Mouse (Mus musculus): ENCODE data around the gene Pin4. TPM values are rescaled to one million over a fixed set of nuclear protein-coding genes. Genes with fewer than 3 reads are reported as not detected.

Gene Pin4
- total and polyA plus RNA-seq, 3 experiments, result 50.6 to 122 TPM; not detected in 1

DNA sequence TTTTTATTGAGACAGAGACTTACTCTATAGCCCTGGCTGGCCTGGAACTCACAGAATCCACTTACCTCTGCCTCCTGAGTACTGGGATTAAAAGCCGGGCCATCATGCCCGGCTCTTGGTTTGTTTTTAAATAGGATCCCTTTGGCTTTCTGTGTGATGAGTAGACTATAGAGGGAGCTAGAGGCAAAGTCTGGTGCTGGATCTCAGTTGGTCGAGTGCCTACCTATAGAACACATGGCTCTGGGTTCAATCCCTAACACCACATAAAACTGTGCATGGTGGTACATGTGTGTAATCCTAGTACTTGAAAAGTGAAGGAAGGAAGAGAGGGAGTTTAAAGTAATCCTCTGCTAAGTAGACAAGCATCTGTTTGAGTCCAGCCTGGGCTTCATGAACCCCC, 50.9 kb downstream of the Pin4 start:
- no peak overlapping the region for H3K9ac ChIP-seq (ENCODE audit: control insufficient read depth, low read depth, low read length, poor library complexity, severe bottlenecking)
- H3K9me3 ChIP-seq (replicated peaks; ENCODE audit: insufficient read depth, low read length), result no peaks in the 10 kb centered on the region
- H3K4me3 ChIP-seq (ENCODE audit: control insufficient read depth in 1 of 2, insufficient read depth in 1 of 2, low read depth in 2 of 2, low read length in 2 of 2), result no peak overlapping the region
- peaks cover 0 to 9% of the 10 kb centered on the region in 2 experiments; a peak in 2 of 4 replicates for H3K36me3 ChIP-seq (ENCODE audit: control insufficient read depth in 1 of 2, insufficient read depth in 2 of 2, low read length in 2 of 2)
- no peaks in the 10 kb centered on the region for H3K27me3 ChIP-seq (ENCODE audit: control insufficient read depth in 1 of 2, insufficient read depth in 2 of 2, low read length in 2 of 2)
- peaks cover 8% of the 10 kb centered on the region in 2 experiments for H3K4me1 ChIP-seq (ENCODE audit: control insufficient read depth in 1 of 2, insufficient read depth in 2 of 2, low read length in 2 of 2)
- no peak overlapping the region for H3K27ac ChIP-seq (ENCODE audit: control insufficient read depth, low read depth, low read length)
- TF ChIP-seq NELFE (IDR thresholded peaks at IDR 0.05; ENCODE audit: low read depth, low read length), result no peak
- peak in 1 of 3 experiments; percentile 35; a peak in 2 of 6 replicates for TF ChIP-seq CTCF (IDR thresholded peaks at IDR 0.05 in 2 of 3, conservative IDR thresholded peaks at IDR 0.05 in 1 of 3; ENCODE audit: control insufficient read depth in 1 of 3, insufficient read depth in 1 of 3, low read depth in 2 of 3, low read length in 3 of 3, poor library complexity in 1 of 3, severe bottlenecking in 1 of 3)
- TF ChIP-seq SMC3 (IDR thresholded peaks at IDR 0.05; ENCODE audit: low read depth, low read length), result peak; percentile 12; the same call in 1 of the 2 replicates
- peak; percentile 16 for TF ChIP-seq RAD21 (IDR thresholded peaks at IDR 0.05; ENCODE audit: low read depth, low read length)
- no peak for TF ChIP-seq KAT2A (conservative IDR thresholded peaks at IDR 0.05; ENCODE audit: low read depth, low read length)
- no peaks in the 10 kb centered on the region for H3K79me2 ChIP-seq (ENCODE audit: control insufficient read depth, insufficient read depth, low read length, poor library complexity)
- DNase-seq (ENCODE audit: low read depth, low spot score), result peak; percentile 34

DNA sequence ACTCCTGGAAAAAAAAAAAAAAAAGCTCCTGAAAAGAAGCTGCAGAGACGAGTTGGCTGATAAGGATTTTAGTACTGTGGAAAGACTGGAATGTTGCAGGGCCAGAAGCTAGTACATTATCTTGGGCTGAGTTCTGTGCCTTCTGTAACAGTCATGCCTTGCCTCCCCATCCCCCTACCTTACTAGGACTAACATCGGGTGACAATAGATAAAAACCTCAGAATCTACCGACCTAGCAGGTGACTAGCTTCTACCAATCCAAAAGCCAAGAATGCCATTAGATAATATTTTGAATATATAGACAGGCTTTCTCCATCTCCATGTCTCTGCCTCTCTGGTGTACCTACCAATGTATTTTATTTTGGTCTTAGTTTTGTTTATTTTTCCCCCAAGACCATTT, 51.7 kb downstream of the Pin4 start:
- H3K4me1 ChIP-seq (ENCODE audit: control insufficient read depth in 1 of 2, insufficient read depth in 2 of 2, low read length in 2 of 2), result peaks cover 8% of the 10 kb centered on the region in 2 experiments
- H3K9ac ChIP-seq (ENCODE audit: control insufficient read depth, low read depth, low read length, poor library complexity, severe bottlenecking), result no peak overlapping the region
- TF ChIP-seq MYC (IDR thresholded peaks at IDR 0.05; ENCODE audit: low read depth, low read length) (no peak), MAX (IDR thresholded peaks at IDR 0.05; ENCODE audit: low read length) (no peak), JUND (IDR thresholded peaks at IDR 0.05; ENCODE audit: low read depth, low read length) (no peak), CHD1 (IDR thresholded peaks at IDR 0.05; ENCODE audit: low read depth, low read length) (no peak), ETS1 (IDR thresholded peaks at IDR 0.05; ENCODE audit: low read depth, low read length) (peak; percentile 27; the same call in 1 of the 2 replicates), TAL1 (IDR thresholded peaks at IDR 0.05; ENCODE audit: low read length) (peak; percentile 30), GATA1 (IDR thresholded peaks at IDR 0.05; ENCODE audit: low read depth, low read length) (peak; percentile 74), POLR2A (IDR thresholded peaks at IDR 0.05; ENCODE audit: control insufficient read depth in 1 of 2, insufficient read depth in 1 of 2, low read depth in 1 of 2, low read length in 2 of 2, poor library complexity in 1 of 2) (no peak), ELF1 (IDR thresholded peaks at IDR 0.05; ENCODE audit: low read depth, low read length) (no peak), MYB (IDR thresholded peaks at IDR 0.05; ENCODE audit: low read depth, low read length) (no peak), POLR2AphosphoS2 (IDR thresholded peaks at IDR 0.05; ENCODE audit: low read length) (no peak), TBP (IDR thresholded peaks at IDR 0.05; ENCODE audit: low read depth, low read length) (no peak), E2F4 (IDR thresholded peaks at IDR 0.05; ENCODE audit: borderline replicate concordance, low read depth, low read length) (no peak), CHD2 (IDR thresholded peaks at IDR 0.05; ENCODE audit: low read length) (peak; percentile 46; the same call in 1 of the 2 replicates), EP300 (IDR thresholded peaks at IDR 0.05; ENCODE audit: low read depth in 1 of 2, low read length in 2 of 2) (peak; percentile 59 to 65), MEF2A (IDR thresholded peaks at IDR 0.05; ENCODE audit: extremely low read depth, insufficient replicate concordance, low read depth, low read length, poor library complexity, severe bottlenecking) (no peak), KAT2A (conservative IDR thresholded peaks at IDR 0.05; ENCODE audit: low read depth, low read length) (no peak), ZKSCAN1 (IDR thresholded peaks at IDR 0.05; ENCODE audit: low read depth, low read length) (no peak), USF1 (IDR thresholded peaks at IDR 0.05; ENCODE audit: low read depth, low read length) (peak; percentile 80), HCFC1 (IDR thresholded peaks at IDR 0.05; ENCODE audit: low read depth, low read length) (no peak), ZC3H11A (IDR thresholded peaks at IDR 0.05; ENCODE audit: low read depth, low read length) (no peak), POLR2AphosphoS5 (IDR thresholded peaks at IDR 0.05; ENCODE audit: borderline replicate concordance, low read depth, low read length) (no peak), BHLHE40 (IDR thresholded peaks at IDR 0.05; ENCODE audit: borderline replicate concordance, low read depth, low read length) (peak; percentile 55; the same call in 1 of the 2 replicates), RAD21 (IDR thresholded peaks at IDR 0.05; ENCODE audit: low read depth, low read length) (no peak), UBTF (IDR thresholded peaks at IDR 0.05; ENCODE audit: borderline replicate concordance, insufficient read depth, low read depth, low read length) (no peak), ZNF384 (IDR thresholded peaks at IDR 0.05; ENCODE audit: low read depth, low read length) (peak; percentile 44; the same call in 1 of the 2 replicates), CTCF (IDR thresholded peaks at IDR 0.05 in 2 of 3, conservative IDR thresholded peaks at IDR 0.05 in 1 of 3; ENCODE audit: control insufficient read depth in 1 of 3, insufficient read depth in 1 of 3, low read depth in 2 of 3, low read length in 3 of 3, poor library complexity in 1 of 3, severe bottlenecking in 1 of 3) (no peak), MXI1 (IDR thresholded peaks at IDR 0.05; ENCODE audit: low read depth, low read length) (no peak), SMC3 (IDR thresholded peaks at IDR 0.05; ENCODE audit: low read depth, low read length) (no peak), SIN3A (IDR thresholded peaks at IDR 0.05; ENCODE audit: low read length) (no peak), NELFE (IDR thresholded peaks at IDR 0.05; ENCODE audit: low read depth, low read length) (no peak)

More for the DNA sequence above, 51.7 kb downstream of the Pin4 start:
- H3K9me3 ChIP-seq (replicated peaks; ENCODE audit: insufficient read depth, low read length), result no peaks in the 10 kb centered on the region
- no peaks in the 10 kb centered on the region for H3K79me2 ChIP-seq (ENCODE audit: control insufficient read depth, insufficient read depth, low read length, poor library complexity)
- H3K36me3 ChIP-seq (ENCODE audit: control insufficient read depth in 1 of 2, insufficient read depth in 2 of 2, low read length in 2 of 2), result peaks cover 0 to 9% of the 10 kb centered on the region in 2 experiments; a peak in 2 of 4 replicates
- peak; percentile 63 for DNase-seq (ENCODE audit: low read depth, low spot score)
- no peak overlapping the region; the same call in 1 of the 2 replicates for H3K27ac ChIP-seq (ENCODE audit: control insufficient read depth, low read depth, low read length)
- peak overlapping the region in 1 of 2 experiments; percentile 27; a peak in 1 of 4 replicates for H3K4me3 ChIP-seq (ENCODE audit: control insufficient read depth in 1 of 2, insufficient read depth in 1 of 2, low read depth in 2 of 2, low read length in 2 of 2)
- H3K27me3 ChIP-seq (ENCODE audit: control insufficient read depth in 1 of 2, insufficient read depth in 2 of 2, low read length in 2 of 2), result no peaks in the 10 kb centered on the region

All from MEL (cell line).